In the genomic region with DNA sequence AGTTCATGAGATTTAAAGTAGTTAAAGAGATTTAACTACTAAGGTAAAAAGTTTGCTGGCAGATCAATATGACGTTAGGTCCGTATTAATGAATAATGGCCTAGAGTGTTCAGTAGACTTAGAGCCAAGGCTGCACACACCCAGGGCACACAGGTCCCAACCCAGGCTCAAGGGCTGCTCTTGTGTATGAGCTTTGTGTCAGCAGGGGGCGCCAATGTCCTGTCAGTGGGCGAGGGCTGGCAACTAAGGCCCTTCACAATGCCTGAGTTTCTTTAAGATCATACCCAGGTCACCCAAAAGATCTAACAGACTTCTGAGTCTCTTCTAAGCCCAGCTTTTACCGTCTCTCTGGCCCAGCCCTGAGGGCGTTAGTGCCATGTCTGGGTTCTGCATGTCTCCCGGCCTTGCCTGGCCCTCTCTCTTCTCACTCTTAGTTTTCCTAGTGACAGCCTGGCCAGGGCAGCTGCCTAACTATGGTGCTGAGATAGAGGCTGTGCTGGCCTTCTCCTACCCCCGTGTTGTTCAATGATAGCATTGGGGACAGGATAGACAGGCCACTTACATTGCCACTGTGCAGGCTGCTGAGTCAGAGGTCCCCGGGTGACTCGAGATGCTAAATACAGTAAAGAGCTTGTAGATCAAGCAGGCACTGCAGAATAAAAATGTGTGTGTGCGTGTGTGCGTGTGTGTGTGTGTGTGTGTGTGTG, we compare ENCODE assay signal across 8 mouse cellular contexts. TPM values are rescaled to one million over a fixed set of nuclear protein-coding genes. Genes with fewer than 3 reads are reported as not detected.
DNase-seq lines count a peak whose midpoint lies in the region; ATAC-seq and TF ChIP-seq lines count a peak whose summit lies in the region.

No protein-coding gene starts in this region.

- WGBS in hindbrain, postnatal 0 days = 46% methylated on average over 12 of the region's 12 CpGs
- WGBS in midbrain, embryonic 11.5 days = 48% methylated on average over 12 of the region's 12 CpGs

- H3K27me3 ChIP-seq in hindbrain, postnatal 0 days (ENCODE audit: insufficient read depth, low read length) = no peaks in the 10 kb centered on the region
- no peaks in the 10 kb centered on the region for H3K27me3 ChIP-seq in midbrain, embryonic 11.5 days (ENCODE audit: control insufficient read depth, insufficient read depth, low read length)

- H3K4me2 ChIP-seq in hindbrain, postnatal 0 days (ENCODE audit: low read depth, low read length) = no peak overlapping the region
- H3K4me2 ChIP-seq in midbrain, embryonic 11.5 days = no peak overlapping the region

- H3K9me3 ChIP-seq in hindbrain, postnatal 0 days (ENCODE audit: low read length) = no peaks in the 10 kb centered on the region
- H3K9me3 ChIP-seq in midbrain, embryonic 11.5 days (ENCODE audit: control insufficient read depth, low read length) = no peaks in the 10 kb centered on the region

- no peaks in the 10 kb centered on the region for H3K4me1 ChIP-seq in hindbrain, postnatal 0 days (ENCODE audit: insufficient read depth, low read length)
- H3K4me1 ChIP-seq in midbrain, embryonic 11.5 days (ENCODE audit: control insufficient read depth, insufficient read depth, low read length) = peaks cover 5% of the 10 kb centered on the region

- H3K36me3 ChIP-seq in hindbrain, postnatal 0 days (ENCODE audit: insufficient read depth, low read length) = peaks cover 21% of the 10 kb centered on the region
- H3K36me3 ChIP-seq in midbrain, embryonic 11.5 days (ENCODE audit: control insufficient read depth, insufficient read depth, low read length) = no peaks in the 10 kb centered on the region; the same call in 1 of the 2 replicates

- DNase-seq in adipocyte (ENCODE audit: low spot score) = peak; percentile 83
- DNase-seq in cerebellum, postnatal 4 days (ENCODE audit: low spot score in 2 of 2) = peak; percentile 54 to 81
- DNase-seq in gastrocnemius, postnatal 10 days = peak; percentile 94
- peak; percentile 74 for DNase-seq in hindbrain, postnatal 0 days (ENCODE audit: low spot score)
- DNase-seq in left cerebral cortex, adult 18-20 months (ENCODE audit: low spot score in 2 of 2) = peak; percentile 58 to 83
- DNase-seq in midbrain, embryonic 11.5 days (ENCODE audit: low spot score, missing footprints) = peak; percentile 98
- peak; percentile 8 for DNase-seq in spleen, adult 12 weeks (ENCODE audit: low spot score)

- no peak overlapping the region for H3K9ac ChIP-seq in hindbrain, postnatal 0 days (replicated peaks; ENCODE audit: low read length)
- H3K9ac ChIP-seq in midbrain, embryonic 11.5 days (ENCODE audit: low read length) = no peak overlapping the region

- no peak overlapping the region for H3K27ac ChIP-seq in hindbrain, postnatal 0 days
- H3K27ac ChIP-seq in midbrain, embryonic 11.5 days (ENCODE audit: low read depth, low read length) = no peak overlapping the region

- no peak overlapping the region for H3K4me3 ChIP-seq in hindbrain, postnatal 0 days (ENCODE audit: low read length)
- no peak overlapping the region for H3K4me3 ChIP-seq in midbrain, embryonic 11.5 days (ENCODE audit: low read depth, low read length)

- ATAC-seq in hindbrain, postnatal 0 days = 0 out of 2 replicates have a peak, but pooled peaks have one; percentile 50
- peak; percentile 62; the same call in 1 of the 2 replicates for ATAC-seq in midbrain, embryonic 11.5 days (ENCODE audit: low FRiP score)
- no peak for ATAC-seq in erythroid progenitor cell, adult 5-6 weeks (replicated peaks; ENCODE audit: low FRiP score, poor library complexity, severe bottlenecking)

- peak; percentile 85 for TF ChIP-seq CTCF in hindbrain, postnatal 0 days (IDR thresholded peaks at IDR 0.05; ENCODE audit: low read depth)

RNA-seq across cellular contexts. Expression of a gene that starts 20.1 kb away (rescaled TPM):
- 100 to 1,000 TPM; 292 to 416 TPM for total RNA-seq in gastrocnemius, postnatal 10 days (2021)
- 214 and 215 TPM in 2 replicates for total RNA-seq in hindbrain, postnatal 0 days (2014; rRNA removed)
- polyA plus RNA-seq in hindbrain, postnatal 0 days (2015; fragmentation: Nextera tagmentation; extraction: Ambion mirVana) = 161 TPM in 2 replicates
- 10 to 100 TPM; 20.2 to 23.6 TPM for total RNA-seq in left cerebral cortex, adult 18-20 months (2021)
- 202 and 210 TPM in 2 replicates for polyA plus RNA-seq in midbrain, embryonic 11.5 days (2014; fragmentation: Nextera tagmentation; extraction: Ambion mirVana)
- total RNA-seq in erythroid progenitor cell, adult 5-6 weeks (2015; ENCODE audit: low replicate concordance) = 1.1 TPM in 1 of 2 replicates, not detected in the other
- 1.4 and 1.5 TPM in 2 replicates for total RNA-seq in erythroid progenitor cell, adult 5-6 weeks (2017; ENCODE audit: low replicate concordance)

RNA-seq across cellular contexts. Expression of a gene that starts 48.3 kb away (rescaled TPM):
- total RNA-seq in gastrocnemius, postnatal 10 days (2021) = 1 to 10 TPM; 8.2 to 9.8 TPM
- total RNA-seq in hindbrain, postnatal 0 days (2014; rRNA removed) = 40.5 and 47.6 TPM in 2 replicates
- polyA plus RNA-seq in hindbrain, postnatal 0 days (2015; fragmentation: Nextera tagmentation; extraction: Ambion mirVana) = 26.7 and 26.8 TPM in 2 replicates
- 10 to 100 TPM; 29.0 to 34.2 TPM for total RNA-seq in left cerebral cortex, adult 18-20 months (2021)
- 16.2 and 16.7 TPM in 2 replicates for polyA plus RNA-seq in midbrain, embryonic 11.5 days (2014; fragmentation: Nextera tagmentation; extraction: Ambion mirVana)
- not detected in 2 replicates for total RNA-seq in erythroid progenitor cell, adult 5-6 weeks (2015; ENCODE audit: low replicate concordance)
- total RNA-seq in erythroid progenitor cell, adult 5-6 weeks (2017; ENCODE audit: low replicate concordance) = not detected in 2 replicates

Comparison
In these comparisons a context has a peak if more than half of its experiments do, and no peak if none do; other contexts are left out.
1. DNase-seq: peak in every context shown above with its lines; median percentile 98 in midbrain, embryonic 11.5 days; 94 in gastrocnemius, postnatal 10 days; 83 in adipocyte; 74 in hindbrain, postnatal 0 days; 70 in left cerebral cortex, adult 18-20 months; 68 in cerebellum, postnatal 4 days; 8 in spleen, adult 12 weeks.
2. RNA of a gene that starts 20.1 kb away (total RNA-seq): 292 to 416 TPM in gastrocnemius, postnatal 10 days, 214 to 215 TPM in hindbrain, postnatal 0 days and 20.2 to 23.6 TPM in left cerebral cortex, adult 18-20 months; 1.1 to 1.5 TPM in erythroid progenitor cell, adult 5-6 weeks; every median in the first group is over 4 times any median in the second.
3. RNA of a gene that starts 48.3 kb away (total RNA-seq): 40.5 to 47.6 TPM in hindbrain, postnatal 0 days, 29.0 to 34.2 TPM in left cerebral cortex, adult 18-20 months and 8.2 to 9.8 TPM in gastrocnemius, postnatal 10 days; not detected in erythroid progenitor cell, adult 5-6 weeks; every median in the first group is over 4 times any median in the second.